ENCODE assay signal across 14 mouse cellular contexts in the genomic region with DNA sequence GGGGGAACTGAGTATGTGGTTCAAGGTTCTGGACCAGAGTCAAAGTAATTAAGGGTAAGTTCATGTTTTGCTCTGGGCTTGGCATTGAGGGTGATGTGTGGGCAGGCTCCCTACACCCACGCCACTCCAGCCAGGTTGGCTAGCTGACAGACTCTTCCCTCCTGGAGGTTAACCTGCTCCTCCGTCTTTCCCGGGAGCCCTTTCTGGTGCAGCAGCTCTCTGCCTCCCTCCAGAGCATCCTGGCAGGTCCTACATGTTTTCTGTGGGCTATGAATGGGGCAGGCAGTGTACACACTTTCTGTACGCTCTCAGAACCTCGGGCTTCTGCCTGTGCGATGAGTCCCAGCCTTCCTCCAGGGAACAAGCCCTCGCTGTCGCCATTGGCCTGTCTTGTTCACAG.
DNase-seq lines count a peak whose midpoint lies in the region; ATAC-seq and TF ChIP-seq lines count a peak whose summit lies in the region.
"Had no signal": no experiment of that assay in that cellular context is flagged by ENCODE, and none has a peak within 500 bp of the region (broad histone marks: within the 10 kb centered on the region; RNA-seq: fewer than 3 reads in every experiment).

No protein-coding gene starts in this region.

- no peak for TF ChIP-seq EP300 in heart, postnatal 0 days (IDR thresholded peaks at IDR 0.05; ENCODE audit: low read depth)

- H3K4me2 ChIP-seq in heart, postnatal 0 days (ENCODE audit: low read depth, low read length) = no peak overlapping the region
- H3K4me2 ChIP-seq: hindbrain, embryonic 15.5 days; liver, embryonic 12.5 days had no signal

- 0 out of 2 replicates have a peak, but pooled peaks cover 12% of the 10 kb centered on the region for H3K27me3 ChIP-seq in heart, postnatal 0 days (ENCODE audit: control insufficient read depth, insufficient read depth, low read length)
- H3K27me3 ChIP-seq: hindbrain, embryonic 15.5 days had no signal

- H3K36me3 ChIP-seq in heart, postnatal 0 days (replicated peaks; ENCODE audit: control insufficient read depth, insufficient read depth, low read length) = no peaks in the 10 kb centered on the region
- H3K36me3 ChIP-seq: hindbrain, embryonic 15.5 days; liver, embryonic 12.5 days had no signal

- TF ChIP-seq POLR2A in brain, embryonic 14.5 days (IDR thresholded peaks at IDR 0.05; ENCODE audit: borderline replicate concordance, extremely low read depth, insufficient read depth, insufficient read length, poor library complexity, severe bottlenecking) = no peak

- intact Hi-C loops in left cerebral cortex, postnatal 4 days (cut with DNase I) = no loop called here
- intact Hi-C loops in left cerebral cortex, postnatal 36 days (cut with DNase I) = no loop called here

- peak; percentile 59 for TF ChIP-seq CTCF in heart, postnatal 0 days (IDR thresholded peaks at IDR 0.05; ENCODE audit: low read depth)
- TF ChIP-seq CTCF in brain, embryonic 14.5 days (IDR thresholded peaks at IDR 0.05; ENCODE audit: borderline replicate concordance, extremely low read depth, insufficient read depth, insufficient read length) = peak; percentile 31; the same call in 1 of the 2 replicates

- ATAC-seq in heart, postnatal 0 days (ENCODE audit: insufficient read depth, low read depth) = peak; percentile 54; the same call in 1 of the 2 replicates
- ATAC-seq: CD4-positive, CD25-positive, alpha-beta regulatory T cell, adult 4 months; liver, embryonic 12.5 days had no signal

- no peaks in the 10 kb centered on the region for H3K4me1 ChIP-seq in heart, postnatal 0 days (ENCODE audit: control insufficient read depth, insufficient read depth)

- H3K9me3 ChIP-seq in heart, postnatal 0 days (replicated peaks; ENCODE audit: control insufficient read depth, low read length) = no peaks in the 10 kb centered on the region
- H3K9me3 ChIP-seq: hindbrain, embryonic 15.5 days; liver, embryonic 12.5 days had no signal

- H3K4me3 ChIP-seq in heart, postnatal 0 days (ENCODE audit: low read depth, low read length) = no peak overlapping the region
- H3K4me3 ChIP-seq: hindbrain, embryonic 15.5 days; liver, embryonic 12.5 days had no signal

- 53% methylated on average over 8 of the region's 8 CpGs for WGBS in heart, postnatal 0 days

- H3K9ac ChIP-seq in heart, postnatal 0 days (replicated peaks; ENCODE audit: low read depth, low read length) = no peak overlapping the region
- H3K9ac ChIP-seq: hindbrain, embryonic 15.5 days; liver, embryonic 12.5 days had no signal

- no peak overlapping the region for H3K27ac ChIP-seq in heart, postnatal 0 days (ENCODE audit: low read depth)
- H3K27ac ChIP-seq: hindbrain, embryonic 15.5 days; liver, embryonic 12.5 days had no signal

- DNase-seq in heart, postnatal 0 days (ENCODE audit: low spot score) = peak; percentile 51
- no peak for DNase-seq in heart, adult 11 months
- peak; percentile 13 for DNase-seq in left cerebral cortex, postnatal 4 days
- no peak for DNase-seq in left cerebral cortex, postnatal 36 days (ENCODE audit: low spot score in 2 of 2)
- DNase-seq in ES-CJ7 (ENCODE audit: low read depth, low spot score) = peak; percentile 23
- DNase-seq in brain, embryonic 14.5 days (ENCODE audit: low read depth) = no peak
- no peak for DNase-seq in thymus, postnatal 10 days (ENCODE audit: low spot score in 2 of 2)
- DNase-seq: adrenal gland, adult 8-10 months; kidney, postnatal 10 days; right cerebral cortex, postnatal 4 days; thymus, postnatal 4 days had no signal

Comparison
In these comparisons a context has a peak if more than half of its experiments do, and no peak if none do; other contexts are left out.
1. DNase-seq: peak in heart, postnatal 0 days (single experiment), left cerebral cortex, postnatal 4 days (single experiment) and ES-CJ7 (single experiment); none in heart, adult 11 months (single experiment), left cerebral cortex, postnatal 36 days (0 of 2), brain, embryonic 14.5 days (single experiment) and thymus, postnatal 10 days (0 of 2).